In genomic region chr11:94936851-94937295, GRCm38 (mm10) we compare ENCODE assay signal across 1 mouse cellular context.
TF ChIP-seq lines count a peak whose summit lies in the region.

No protein-coding gene starts in this region.

TF ChIP-seq in CH12.LX, 34 proteins besides CTCF, POLR2A, EP300 and RAD21 (continued from another document):
- TF ChIP-seq SMC3 (IDR thresholded peaks at IDR 0.05; ENCODE audit: low read depth, low read length): peak; percentile 85
- no peak for TF ChIP-seq POLR2AphosphoS2 (IDR thresholded peaks at IDR 0.05; ENCODE audit: low read depth, low read length)
- no peak for TF ChIP-seq E2F4 (IDR thresholded peaks at IDR 0.05; ENCODE audit: insufficient replicate concordance, low read depth, low read length)
- no peak; the same call in 1 of the 2 replicates for TF ChIP-seq SIN3A (IDR thresholded peaks at IDR 0.05; ENCODE audit: low read length)
- no peak for TF ChIP-seq PAX5 (IDR thresholded peaks at IDR 0.05; ENCODE audit: low read length)
- TF ChIP-seq HCFC1 (IDR thresholded peaks at IDR 0.05; ENCODE audit: low read depth, low read length): no peak
- no peak for TF ChIP-seq UBTF (IDR thresholded peaks at IDR 0.05; ENCODE audit: low read depth, low read length)
- TF ChIP-seq MXI1 (IDR thresholded peaks at IDR 0.05; ENCODE audit: low read depth, low read length): no peak
- no peak for TF ChIP-seq USF1 (IDR thresholded peaks at IDR 0.05; ENCODE audit: low read depth, low read length)
- TF ChIP-seq MEF2A (IDR thresholded peaks at IDR 0.05; ENCODE audit: borderline replicate concordance, low read depth, low read length): peak; percentile 42; the same call in 1 of the 2 replicates
- no peak for TF ChIP-seq ZKSCAN1 (IDR thresholded peaks at IDR 0.05; ENCODE audit: borderline replicate concordance, low read depth, low read length)
- no peak for TF ChIP-seq CHD1 (IDR thresholded peaks at IDR 0.05; ENCODE audit: low read depth, low read length)
- no peak for TF ChIP-seq ZNF384 (IDR thresholded peaks at IDR 0.05; ENCODE audit: low read depth, low read length)
- no peak for TF ChIP-seq ETS1 (conservative IDR thresholded peaks at IDR 0.05; ENCODE audit: low read depth, low read length)
- no peak for TF ChIP-seq MYC (IDR thresholded peaks at IDR 0.05; ENCODE audit: low read depth, low read length)
- TF ChIP-seq MAX (IDR thresholded peaks at IDR 0.05; ENCODE audit: low read length): no peak
- TF ChIP-seq NELFE (IDR thresholded peaks at IDR 0.05; ENCODE audit: low read depth, low read length): peak; percentile 82; the same call in 1 of the 2 replicates
- TF ChIP-seq IRF4 (IDR thresholded peaks at IDR 0.05; ENCODE audit: low read depth, low read length): 0 out of 2 replicates have a peak, but pooled peaks have one; percentile 15
- no peak for TF ChIP-seq RCOR1 (conservative IDR thresholded peaks at IDR 0.05; ENCODE audit: low read depth, low read length)
- TF ChIP-seq ZMIZ1 (IDR thresholded peaks at IDR 0.05; ENCODE audit: low read depth, low read length): no peak
- no peak for TF ChIP-seq KAT2A (IDR thresholded peaks at IDR 0.05; ENCODE audit: insufficient replicate concordance, low read length)
- TF ChIP-seq GABPA (IDR thresholded peaks at IDR 0.05; ENCODE audit: insufficient replicate concordance, low read depth, low read length): no peak
